Mouse (Mus musculus) gastrocnemius, adult 2 months (tissue): ENCODE results near the gene Afp. TPM values are rescaled to one million over a fixed set of nuclear protein-coding genes. Genes with fewer than 3 reads are reported as not detected.

ENCODE experiments used
- DNase-seq: peaks from one replicate; pipeline ENCODE4 v3.0.0; 2022
- H3K27ac ChIP-seq: fragments of 200-600 bp; 2 replicates; pipeline ENCODE4 v1.8.1; 2022; ENCODE audit warnings: mild to moderate bottlenecking
- H3K4me3 ChIP-seq: fragments of 200-600 bp; 2 replicates; pipeline ENCODE4 v1.8.1; 2022; ENCODE audit warnings: mild to moderate bottlenecking, moderate library complexity
- CTCF ChIP-seq: fragments of 200-600 bp; IDR thresholded peaks from 2 replicates; pipeline ENCODE4 v1.8.1; 2022; ENCODE audit warnings: antibody characterized with exemption, mild to moderate bottlenecking, moderate library complexity
- intact Hi-C: fragments of 180-260 bp; cut with DNase I; formaldehyde crosslinking; loops from one replicate; pipeline ENCODE4 v1.15.1; 2025
- total RNA-seq, 2 experiments: library from RNA; stranded (reverse); gene quantifications; 2 replicates each; pipeline ENCODE4 v1.2.3; 2021

The Afp gene
- total RNA-seq, 2 experiments from 2014 or later: not detected

- no peak overlapping the region for H3K27ac ChIP-seq
- intact Hi-C loops: no loop called here
- no peak for TF ChIP-seq CTCF
- no peak for DNase-seq
- no peak overlapping the region for H3K4me3 ChIP-seq
These were observed 11.7 kb upstream of the Afp start for GRCm38 (mm10) chr5:90478886-90479285.

DNA sequence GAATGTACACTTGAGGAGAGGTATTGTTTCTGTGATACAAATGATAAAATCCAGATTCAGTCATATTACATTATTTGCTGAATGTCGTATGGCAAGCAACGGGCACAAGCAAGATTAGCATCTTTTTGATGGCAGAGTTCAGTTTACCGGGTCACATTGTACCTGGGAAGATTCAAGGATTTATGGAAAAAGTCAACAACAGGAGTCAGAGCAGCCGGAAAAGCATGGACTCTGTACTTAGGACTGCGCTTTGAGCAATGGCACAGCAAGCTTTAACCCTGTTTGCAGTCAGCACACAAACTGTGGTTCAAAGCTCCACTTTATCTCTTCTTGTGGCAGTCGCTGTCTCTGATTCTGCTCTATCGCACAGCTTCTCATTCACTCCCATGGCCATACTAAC lies 4.9 kb upstream of the Afp start:
- DNase-seq: no peak
- intact Hi-C loops: no loop called here
- TF ChIP-seq CTCF: no peak
- Histone ChIP-seq H3K27ac (no peak overlapping the region), H3K4me3 (no peak overlapping the region)

GRCm38 (mm10) chr5:90488323-90488722 lies 2.2 kb upstream of the Afp start:
- intact Hi-C loops: no loop called here
- no peak for TF ChIP-seq CTCF

GRCm38 (mm10) chr5:90492440-90492839 lies 1.9 kb downstream of the Afp start:
- no peak overlapping the region for H3K27ac ChIP-seq
- no peak overlapping the region for H3K4me3 ChIP-seq
- intact Hi-C loops: no loop called here
- no peak for TF ChIP-seq CTCF
- DNase-seq: no peak

More at GRCm38 (mm10) chr5:90488323-90488722, 2.2 kb upstream of the Afp start:
- Histone ChIP-seq H3K4me3 (no peak overlapping the region), H3K27ac (no peak overlapping the region)
- DNase-seq: no peak

DNA sequence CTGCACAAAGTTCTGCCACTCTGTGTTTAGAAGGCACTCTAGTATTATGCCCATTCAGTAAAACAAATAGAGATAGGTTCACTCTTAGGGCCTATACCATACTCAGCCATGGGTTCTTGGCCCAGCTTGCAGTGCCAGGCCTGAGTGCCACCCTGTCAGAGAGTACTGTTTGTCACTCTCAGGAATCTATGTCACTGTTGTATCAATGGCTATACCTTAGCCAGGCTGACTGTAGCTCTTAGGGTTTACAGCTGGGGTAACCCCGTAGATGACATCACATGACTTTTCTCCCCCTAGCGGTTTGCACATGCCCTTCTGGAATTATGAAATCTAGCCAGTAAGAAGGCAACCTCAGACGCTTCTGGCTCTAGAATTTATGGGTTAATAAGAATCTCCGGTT lies 3.8 kb downstream of the Afp start:
- intact Hi-C loops: no loop called here
- H3K4me3 ChIP-seq: no peak overlapping the region
- no peak for TF ChIP-seq CTCF
- H3K27ac ChIP-seq: no peak overlapping the region
- no peak for DNase-seq

GRCm38 (mm10) chr5:90499509-90499908 lies 9.0 kb downstream of the Afp start:
- H3K4me3 ChIP-seq: no peak overlapping the region
- no peak overlapping the region for H3K27ac ChIP-seq
- no peak for TF ChIP-seq CTCF
- DNase-seq: no peak
- intact Hi-C loops: no loop called here

- intact Hi-C loops: loop anchor here (2.0 kb wide), 1 partner anchor 298 kb away; no protein-coding TSS in a partner anchor
- DNase-seq: peak; percentile 68
- TF ChIP-seq CTCF: peak; percentile 96
- no peak overlapping the region for H3K27ac ChIP-seq
- H3K4me3 ChIP-seq: no peak overlapping the region
These were observed 10.2 kb downstream of the Afp start for GRCm38 (mm10) chr5:90500714-90501113.

DNA sequence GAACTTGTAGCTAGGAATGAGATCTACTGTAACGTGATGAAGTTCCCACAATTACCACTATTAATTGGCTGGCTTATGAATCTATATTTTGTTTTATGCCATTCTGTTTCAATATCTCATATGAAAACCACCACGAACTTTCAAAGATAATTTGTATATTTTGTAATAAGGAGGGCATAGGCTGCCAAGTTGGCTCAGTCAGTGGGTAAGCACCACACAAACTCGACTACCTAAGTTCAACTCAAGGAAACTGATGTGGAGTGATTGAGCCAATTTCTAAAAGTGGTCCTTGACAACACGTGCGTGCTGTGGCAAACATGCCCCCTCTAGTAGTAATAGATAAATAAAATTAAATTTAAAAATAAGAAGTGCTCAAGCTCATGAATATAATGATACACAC lies 11.2 kb downstream of the Afp start:
- Histone ChIP-seq H3K27ac (no peak overlapping the region), H3K4me3 (no peak overlapping the region)
- intact Hi-C loops: loop anchor here (2.0 kb wide), 1 partner anchor 299 kb away; no protein-coding TSS in a partner anchor
- no peak for DNase-seq
- no peak for TF ChIP-seq CTCF

DNA sequence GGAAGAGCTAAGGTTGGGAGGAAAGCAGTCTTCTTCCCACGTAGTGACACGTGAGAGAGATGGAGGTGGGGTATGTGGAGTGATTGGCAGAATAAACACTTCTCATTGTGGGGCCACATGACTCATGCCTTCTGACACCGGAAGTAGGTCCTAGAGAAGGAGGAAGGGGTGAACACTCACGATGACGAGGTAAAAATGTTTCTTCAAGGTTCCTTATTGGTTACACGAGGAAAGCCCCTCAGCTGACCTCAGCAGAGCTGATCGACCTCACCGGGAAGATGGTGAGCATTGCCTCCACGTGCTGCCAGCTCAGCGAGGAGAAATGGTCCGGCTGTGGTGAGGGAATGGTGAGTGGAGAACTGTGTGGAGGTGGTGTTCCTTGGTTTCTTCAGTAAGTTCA lies 14.2 kb downstream of the Afp start:
- DNase-seq: no peak
- no peak overlapping the region for H3K4me3 ChIP-seq
- H3K27ac ChIP-seq: no peak overlapping the region
- intact Hi-C loops: no loop called here
- no peak for TF ChIP-seq CTCF

DNA sequence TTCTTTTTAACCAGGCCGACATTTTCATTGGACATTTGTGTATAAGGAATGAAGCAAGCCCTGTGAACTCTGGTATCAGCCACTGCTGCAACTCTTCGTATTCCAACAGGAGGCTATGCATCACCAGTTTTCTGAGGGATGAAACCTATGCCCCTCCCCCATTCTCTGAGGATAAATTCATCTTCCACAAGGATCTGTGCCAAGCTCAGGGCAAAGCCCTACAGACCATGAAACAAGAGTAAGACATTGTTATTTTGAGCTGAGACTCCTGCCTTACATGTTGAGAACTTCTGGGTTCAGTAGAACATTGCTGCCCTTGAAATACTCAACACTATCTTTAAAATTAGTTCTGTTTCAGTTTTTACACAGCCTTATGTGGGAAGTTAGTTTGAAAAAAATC lies 16.0 kb downstream of the Afp start:
- no peak for DNase-seq
- Histone ChIP-seq H3K4me3 (no peak overlapping the region), H3K27ac (no peak overlapping the region)
- intact Hi-C loops: no loop called here
- TF ChIP-seq CTCF: no peak

DNA sequence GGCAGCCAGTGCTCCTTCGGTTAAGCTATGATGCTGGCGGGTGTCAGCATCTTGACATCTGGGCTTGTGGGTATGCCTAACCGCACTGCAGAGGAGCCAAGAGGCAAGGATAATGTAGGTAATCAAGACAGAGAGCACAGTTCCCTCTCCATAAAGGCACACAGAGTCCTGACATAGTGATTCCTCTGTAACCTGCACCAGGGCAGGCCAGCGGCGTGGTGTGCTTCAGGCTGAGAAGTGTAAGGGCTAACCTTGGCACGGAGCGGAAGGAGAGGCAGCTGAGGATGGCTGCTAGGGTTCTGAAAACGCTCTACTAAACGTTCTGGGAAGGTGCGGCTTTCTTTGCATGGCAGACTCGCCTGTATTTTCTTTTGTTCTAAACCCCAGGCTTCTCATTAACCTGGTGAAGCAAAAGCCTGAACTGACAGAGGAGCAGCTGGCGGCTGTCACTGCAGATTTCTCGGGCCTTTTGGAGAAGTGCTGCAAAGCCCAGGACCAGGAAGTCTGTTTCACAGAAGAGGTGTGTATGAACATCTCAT lies 16.9 kb downstream of the Afp start:
- TF ChIP-seq CTCF: no peak
- intact Hi-C loops: no loop called here
- no peak overlapping the region for H3K4me3 ChIP-seq
- no peak for DNase-seq
- H3K27ac ChIP-seq: no peak overlapping the region

DNA sequence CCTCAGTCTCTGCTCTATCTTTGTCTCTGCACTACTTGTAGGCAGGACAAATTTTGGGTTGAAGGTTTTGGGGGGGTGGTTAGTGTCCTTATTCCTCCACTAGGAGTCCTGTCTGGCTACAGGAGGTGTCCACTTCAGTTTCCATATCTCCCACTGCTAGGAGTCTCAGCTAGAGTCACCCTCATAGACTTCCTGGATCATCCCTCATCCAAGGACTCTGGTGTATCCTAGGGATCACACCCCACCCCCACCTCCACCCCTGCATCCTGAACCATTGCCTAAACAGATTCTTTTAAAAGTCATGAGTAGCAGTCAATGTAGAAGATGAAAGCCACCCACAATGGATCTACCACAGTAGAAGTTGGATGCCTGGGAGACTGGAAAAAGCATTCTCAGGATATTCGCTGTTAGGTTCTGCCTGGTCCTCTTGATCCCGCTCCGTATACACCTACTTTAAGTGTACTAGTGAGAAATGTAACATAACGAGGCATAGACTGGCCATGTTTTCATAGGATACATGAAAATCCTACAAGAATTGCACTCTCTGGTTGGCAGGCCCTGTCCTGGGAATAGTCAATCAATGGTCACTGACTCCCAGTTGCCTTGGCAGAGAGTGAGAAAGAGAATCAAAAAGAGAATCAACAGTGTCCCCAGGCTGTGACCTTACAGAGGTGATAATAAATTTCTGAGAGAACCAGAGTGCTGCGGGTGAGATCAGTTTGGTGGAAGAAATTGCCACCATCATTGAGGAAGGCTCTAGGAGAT lies 19.5 kb downstream of the Afp start:
- Histone ChIP-seq H3K27ac (no peak overlapping the region), H3K4me3 (no peak overlapping the region)
- intact Hi-C loops: no loop called here
- DNase-seq: no peak
- no peak for TF ChIP-seq CTCF

DNA sequence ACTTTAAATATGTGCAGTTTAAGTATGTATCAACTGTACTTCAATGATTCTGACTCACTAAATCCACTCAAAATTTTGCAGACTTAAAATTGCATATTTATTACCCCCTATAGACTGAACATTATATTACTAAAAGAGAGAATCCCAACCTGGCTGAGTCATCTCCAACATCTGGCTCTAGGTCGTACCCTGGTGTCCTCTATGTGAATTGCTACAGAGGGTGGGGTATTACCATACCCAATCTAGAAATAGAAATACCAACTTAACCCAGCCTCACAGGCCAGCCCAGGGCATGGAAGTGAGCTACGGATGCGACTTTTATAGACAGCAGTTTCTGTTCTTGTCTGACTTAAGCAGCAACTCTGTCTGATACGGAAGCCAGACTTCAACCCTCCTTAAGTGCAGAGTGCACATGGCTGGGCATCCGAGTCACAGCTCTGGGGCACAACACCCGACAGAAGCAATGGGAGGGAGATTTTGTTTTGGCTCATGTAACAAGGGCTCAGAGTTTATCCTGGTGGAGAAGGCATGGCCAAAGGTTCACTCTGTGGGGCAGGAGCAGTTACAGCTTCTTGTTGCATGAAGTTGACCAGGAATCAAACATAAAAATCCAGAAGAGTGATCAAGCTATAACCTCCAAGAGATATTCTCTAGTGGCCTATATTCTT lies 21.9 kb downstream of the Afp start:
- no peak for TF ChIP-seq CTCF
- no peak overlapping the region for H3K4me3 ChIP-seq
- intact Hi-C loops: no loop called here
- no peak overlapping the region for H3K27ac ChIP-seq
- DNase-seq: no peak
